Mouse (Mus musculus): ENCODE results near the gene Hbb-y. TPM values are rescaled to one million over a fixed set of nuclear protein-coding genes. Genes with fewer than 3 reads are reported as not detected.

Hbb-y gene
- total RNA-seq (2023), result not detected

DNA sequence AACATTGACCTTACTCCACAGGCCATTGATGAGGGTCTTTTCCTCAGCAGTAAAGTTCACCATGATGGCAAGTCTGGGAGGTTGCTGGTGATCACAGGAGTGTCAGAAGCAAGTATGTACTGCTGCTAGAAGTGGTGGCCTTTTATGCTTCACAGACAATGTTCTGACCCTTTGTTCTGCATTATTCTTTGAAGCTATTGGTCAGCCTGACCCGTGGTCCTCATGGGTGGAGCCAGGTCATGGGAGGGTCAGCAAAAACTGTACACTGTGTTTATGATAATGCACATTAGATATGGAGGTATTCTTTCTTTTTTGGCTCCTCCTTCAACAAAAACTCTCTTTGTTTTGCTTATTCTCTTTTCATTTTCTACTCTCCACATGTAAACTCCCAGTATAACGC lies at the start of gene Hbb-y:
Gene Hbb-y (minus strand): TSS at position 127 of the 400 bp plus-strand sequence.

DNA sequence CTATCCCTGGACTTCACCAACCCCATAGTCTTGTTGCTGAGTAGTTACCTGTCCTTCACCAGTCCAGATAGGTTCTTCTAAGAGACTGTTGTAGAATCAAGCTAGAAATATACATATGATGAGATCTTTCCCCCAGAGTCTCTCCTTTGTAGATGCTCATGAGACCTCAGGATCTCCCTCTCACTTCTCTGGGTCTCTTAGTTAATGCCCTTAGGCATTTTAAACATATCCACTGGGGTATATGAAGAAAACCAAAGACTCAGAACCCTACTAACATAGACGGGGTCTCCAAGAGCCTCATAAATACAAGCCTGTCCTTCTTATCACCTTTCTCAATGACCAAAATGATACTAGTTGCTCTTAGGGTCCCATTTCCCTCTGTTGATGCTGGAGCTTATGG lies 41.4 kb upstream of the Hbb-y start, which contains the start of gene Olfr64:
Gene Olfr64 (minus strand): TSS at position 101 of the 400 bp plus-strand sequence.

DNA sequence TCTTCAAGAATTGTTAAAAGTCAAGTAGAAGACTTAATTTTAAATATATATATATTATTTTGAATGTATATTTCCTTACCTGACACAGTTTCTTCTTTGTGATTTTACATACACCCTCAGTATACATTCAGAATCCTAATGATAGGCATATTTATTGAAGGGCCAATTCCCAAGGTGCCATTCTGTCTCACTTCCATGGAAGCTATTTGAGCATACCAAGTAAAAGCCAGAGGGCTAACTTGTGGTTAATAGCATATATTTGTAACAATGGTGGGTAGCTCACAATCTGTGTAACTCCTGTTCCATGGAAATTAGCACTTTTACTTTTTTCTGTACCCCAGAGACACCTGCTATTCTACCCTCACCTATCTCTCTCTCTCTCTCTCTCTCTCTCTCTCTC lies 33.1 kb upstream of the Hbb-y start, which contains the start of gene Olfr66:
Gene Olfr66 (minus strand): TSS at position 101 of the 400 bp plus-strand sequence.

DNA sequence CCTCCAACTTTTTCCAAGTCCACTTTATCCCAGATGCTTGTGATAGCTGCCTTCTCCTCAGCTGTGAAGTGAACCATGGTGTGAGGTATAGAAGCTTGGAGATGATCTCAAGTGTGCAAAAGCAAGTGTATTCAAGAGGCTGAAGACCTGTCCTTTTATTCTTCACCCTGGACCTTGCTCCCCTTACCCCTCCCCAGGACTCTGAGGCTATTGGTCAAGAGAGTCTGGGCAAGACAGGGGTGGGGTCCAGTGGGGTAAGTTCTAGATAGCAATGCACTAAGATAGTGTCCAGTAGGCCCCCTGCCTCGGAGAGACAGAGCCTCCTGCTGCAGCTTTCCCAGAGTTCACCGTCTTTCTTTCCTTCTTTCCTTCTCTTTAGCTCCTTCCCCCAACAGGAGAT lies 10.0 kb downstream of the Hbb-y start, which contains the start of gene Hbb-bh1:
Gene Hbb-bh1 (minus strand): TSS at position 131 of the 400 bp plus-strand sequence.

DNA sequence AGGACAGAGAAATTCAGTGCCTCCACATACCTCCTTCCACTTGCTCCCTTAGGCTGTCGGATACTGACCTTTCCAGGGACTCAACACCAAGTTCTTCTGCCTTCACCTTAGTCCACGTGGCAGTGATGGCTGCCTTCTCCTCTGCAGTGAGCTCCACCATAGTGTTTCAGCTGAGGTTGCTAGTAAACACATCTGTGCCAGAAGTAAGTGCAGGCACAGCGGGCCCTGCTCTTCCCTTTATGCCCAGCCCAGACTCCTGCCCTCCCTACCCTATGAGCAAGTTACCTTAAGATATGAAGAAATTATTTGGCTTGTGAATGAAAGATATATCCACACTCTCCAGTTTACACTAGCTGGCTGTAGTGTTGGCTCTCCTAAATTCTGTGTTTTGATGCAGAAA lies 12.7 kb downstream of the Hbb-y start, which contains the start of gene Hbb-bh2:
Gene Hbb-bh2 (minus strand): TSS at position 253 of the 400 bp plus-strand sequence.

DNA sequence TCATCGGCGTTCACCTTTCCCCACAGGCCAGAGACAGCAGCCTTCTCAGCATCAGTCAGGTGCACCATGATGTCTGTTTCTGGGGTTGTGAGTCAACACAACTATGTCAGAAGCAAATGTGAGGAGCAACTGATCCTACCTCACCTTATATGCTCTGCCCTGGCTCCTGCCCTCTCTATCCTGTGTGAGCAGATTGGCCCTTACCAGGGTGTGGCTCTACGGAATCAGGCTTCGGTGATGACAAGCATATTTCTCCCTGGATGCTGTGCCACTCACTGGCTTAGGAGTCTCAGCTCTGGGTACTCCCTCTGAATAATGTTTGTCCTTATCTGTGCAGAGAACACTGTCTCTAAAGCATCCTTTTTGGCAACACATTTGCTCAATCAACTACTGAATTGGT lies 25.2 kb downstream of the Hbb-y start, which contains the start of gene Hbb-bs:
Gene Hbb-bs (minus strand): TSS at position 289 of the 400 bp plus-strand sequence.

DNA sequence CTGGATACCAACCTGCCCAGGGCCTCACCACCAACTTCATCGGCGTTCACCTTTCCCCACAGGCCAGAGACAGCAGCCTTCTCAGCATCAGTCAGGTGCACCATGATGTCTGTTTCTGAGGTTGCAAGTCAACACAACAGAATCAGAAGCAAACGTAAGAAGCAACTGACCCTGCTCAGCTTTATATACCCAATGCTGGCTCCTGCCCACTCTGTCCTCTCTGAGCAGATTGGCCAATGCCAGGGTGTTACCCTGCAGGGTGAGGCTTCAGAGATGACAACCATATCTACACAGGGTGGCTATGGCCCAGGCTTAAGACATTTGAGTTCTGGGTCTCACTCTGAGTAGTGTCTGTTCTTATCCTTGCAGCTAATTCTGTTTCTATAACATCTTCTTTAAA lies 39.2 kb downstream of the Hbb-y start, which contains the start of gene Hbb-bt:
Gene Hbb-bt (minus strand): TSS at position 231 of the 400 bp plus-strand sequence.

Other genes with a start within 250 kb of the Hbb-y start
- gene Olfr620, start 240.7 kb downstream of the Hbb-y start, total RNA-seq (2023), result not detected
- gene Olfr622, start 210.5 kb downstream of the Hbb-y start, total RNA-seq (2023), result not detected
- gene Olfr623, start 189.5 kb downstream of the Hbb-y start, total RNA-seq (2023), result not detected
- gene Olfr624, start 182.0 kb downstream of the Hbb-y start, total RNA-seq (2023), result not detected
- gene Olfr625-ps1, start 170.5 kb downstream of the Hbb-y start, total RNA-seq (2023), result not detected
- not detected for gene Olfr243, start 138.5 kb downstream of the Hbb-y start, total RNA-seq (2023)
- gene Olfr628, start 122.8 kb downstream of the Hbb-y start, total RNA-seq (2023), result not detected
- gene Olfr629, start 108.3 kb downstream of the Hbb-y start, total RNA-seq (2023), result not detected
- gene Olfr630, start 95.9 kb downstream of the Hbb-y start, total RNA-seq (2023), result not detected
- gene Olfr69, start 81.6 kb downstream of the Hbb-y start, total RNA-seq (2023), result not detected
- not detected for gene Olfr68, start 73.5 kb downstream of the Hbb-y start, total RNA-seq (2023)
- not detected for gene Olfr67, start 61.4 kb downstream of the Hbb-y start, total RNA-seq (2023)
- 115 TPM for gene Hbb-bt, start 39.2 kb downstream of the Hbb-y start, total RNA-seq (2023)
- gene Hbb-bs, start 25.1 kb downstream of the Hbb-y start, total RNA-seq (2023), result 842 TPM
- not detected for gene Hbb-bh2, start 12.7 kb downstream of the Hbb-y start, total RNA-seq (2023)
- not detected for gene Hbb-bh1, start 10.1 kb downstream of the Hbb-y start, total RNA-seq (2023)
- gene Olfr66, start 33.0 kb upstream of the Hbb-y start, total RNA-seq (2023), result not detected
- not detected for gene Olfr64, start 41.3 kb upstream of the Hbb-y start, total RNA-seq (2023)
- gene Olfr65, start 50.3 kb upstream of the Hbb-y start, total RNA-seq (2023), result not detected
- not detected for gene Olfr631, start 75.6 kb upstream of the Hbb-y start, total RNA-seq (2023)
- not detected for gene Olfr632, start 81.1 kb upstream of the Hbb-y start, total RNA-seq (2023)
- not detected for gene Olfr633, start 91.2 kb upstream of the Hbb-y start, total RNA-seq (2023)
- gene Olfr635, start 117.9 kb upstream of the Hbb-y start, total RNA-seq (2023), result not detected
- not detected for gene Olfr638, start 145.5 kb upstream of the Hbb-y start, total RNA-seq (2023)
- 0.21 TPM for gene Olfr639, start 164.1 kb upstream of the Hbb-y start, total RNA-seq (2023)
- not detected for gene Olfr640, start 172.4 kb upstream of the Hbb-y start, total RNA-seq (2023)
- not detected for gene Olfr641, start 182.2 kb upstream of the Hbb-y start, total RNA-seq (2023)
- gene Olfr642, start 199.4 kb upstream of the Hbb-y start, total RNA-seq (2023), result not detected
- not detected for gene 4930516K23Rik, start 208.2 kb upstream of the Hbb-y start, total RNA-seq (2023)
- gene Olfr644, start 218.7 kb upstream of the Hbb-y start, total RNA-seq (2023), result not detected
- gene Olfr645, start 232.2 kb upstream of the Hbb-y start, total RNA-seq (2023), result not detected